Mouse (Mus musculus): Measurements from ENCODE around the gene Tmem106a.

DNA sequence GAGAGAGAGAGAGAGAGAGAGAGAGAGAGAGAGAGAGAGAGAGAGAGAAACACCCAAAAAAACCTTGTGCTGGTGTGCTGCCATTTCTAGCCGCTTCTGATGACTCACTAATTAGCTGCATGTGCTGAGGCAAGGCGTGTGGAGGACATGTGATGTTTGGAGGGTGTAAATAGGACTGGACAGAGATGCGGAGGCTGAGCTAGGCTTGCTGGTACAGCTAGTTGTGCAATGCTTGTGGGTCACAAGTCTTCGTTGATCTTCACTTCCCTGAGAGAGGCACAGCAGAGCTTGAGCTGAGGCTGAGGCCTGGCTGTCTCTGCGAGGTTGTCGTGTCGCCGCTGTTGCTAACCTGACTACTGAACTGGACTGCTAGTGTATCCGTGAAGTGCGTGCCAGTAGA, 5.6 kb downstream of the Tmem106a start:
- TF ChIP-seq CTCF (IDR thresholded peaks at IDR 0.05; ENCODE audit: control insufficient read depth, insufficient read depth, insufficient read length) (no peak), CEBPB (IDR thresholded peaks at IDR 0.05; ENCODE audit: low read depth) (no peak)
